Mouse (Mus musculus) heart, adult 11 months (tissue): ENCODE measurements around the gene 2310033P09Rik.

Experiments used
- DNase-seq: peaks from one replicate; pipeline ENCODE4 v3.0.0; 2022

The 2310033P09Rik gene

GRCm38 (mm10) chr11:59230144-59230760 lies 22.1 kb downstream of the 2310033P09Rik start:
- DNase-seq: peak; percentile 96

- DNase-seq: no peak
Observed at GRCm38 (mm10) chr11:59232797-59233196, 24.7 kb downstream of the 2310033P09Rik start.

DNA sequence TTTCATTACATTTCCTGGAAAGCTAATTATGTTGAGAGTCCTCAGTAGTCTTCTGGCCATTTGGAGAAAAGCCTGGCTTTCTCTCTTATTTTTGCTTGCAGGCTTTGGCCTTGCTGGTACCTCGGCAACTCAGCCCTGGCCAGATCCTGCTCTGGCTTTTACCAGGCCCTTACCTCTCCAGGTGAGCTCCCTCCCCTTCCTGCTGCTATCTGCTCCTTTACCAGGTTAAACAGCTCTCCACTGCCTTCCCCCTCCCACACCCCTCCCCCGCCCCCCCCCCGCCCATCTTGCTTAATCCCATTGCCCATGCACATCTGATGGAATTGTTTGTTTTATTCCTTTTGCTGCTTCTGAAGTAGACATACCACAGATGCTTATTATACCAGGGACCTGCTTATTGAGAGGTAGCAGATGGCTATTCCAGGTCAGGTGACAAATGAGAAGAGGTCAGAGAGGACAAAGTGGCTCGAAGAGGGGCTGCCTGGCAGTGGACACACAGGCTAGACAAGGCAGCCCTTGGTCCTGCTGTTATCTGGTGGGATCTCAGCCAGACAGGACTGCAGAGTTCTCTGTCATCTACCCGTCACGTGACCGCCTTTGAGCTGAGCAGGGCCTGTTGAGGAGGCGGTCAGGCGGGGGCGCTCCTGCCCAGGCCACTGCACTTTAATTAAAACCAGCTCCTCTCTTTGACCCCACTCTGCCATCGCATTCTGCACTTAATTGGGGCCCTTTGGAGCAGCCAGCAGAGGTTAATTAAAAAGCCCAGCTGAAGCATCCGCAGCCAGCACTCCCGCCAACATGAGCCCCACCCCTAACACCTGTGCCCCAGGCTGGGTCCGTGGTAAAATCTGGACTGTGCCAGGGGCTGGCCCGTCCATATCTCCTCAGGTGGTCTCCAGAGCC lies 30.7 kb downstream of the 2310033P09Rik start:
- peak; percentile 97 for DNase-seq

GRCm38 (mm10) chr11:59239428-59239785 lies 31.3 kb downstream of the 2310033P09Rik start:
- DNase-seq: no peak

GRCm38 (mm10) chr11:59239796-59240195 lies 31.7 kb downstream of the 2310033P09Rik start:
- DNase-seq: no peak

DNA sequence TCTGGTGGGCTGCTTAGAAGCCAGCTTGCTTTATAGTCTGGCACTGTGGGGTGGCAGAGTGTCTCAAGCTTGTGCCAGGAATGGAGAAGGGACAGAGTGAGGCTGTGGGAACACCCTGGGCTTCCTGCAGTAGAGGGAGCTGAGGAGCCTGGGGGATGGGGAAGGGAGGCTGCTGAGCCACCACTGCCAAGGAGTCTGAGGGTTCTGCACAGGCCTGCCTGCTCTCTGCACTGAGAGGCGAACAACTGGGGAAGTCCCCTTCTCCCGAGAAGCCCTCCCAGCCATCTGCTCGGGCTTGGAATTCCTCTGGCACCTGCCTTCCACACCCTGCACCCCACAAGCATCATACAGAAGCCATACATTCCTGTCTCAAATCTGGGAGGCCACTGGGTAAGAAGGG lies 33.7 kb downstream of the 2310033P09Rik start:
- DNase-seq: no peak

DNA sequence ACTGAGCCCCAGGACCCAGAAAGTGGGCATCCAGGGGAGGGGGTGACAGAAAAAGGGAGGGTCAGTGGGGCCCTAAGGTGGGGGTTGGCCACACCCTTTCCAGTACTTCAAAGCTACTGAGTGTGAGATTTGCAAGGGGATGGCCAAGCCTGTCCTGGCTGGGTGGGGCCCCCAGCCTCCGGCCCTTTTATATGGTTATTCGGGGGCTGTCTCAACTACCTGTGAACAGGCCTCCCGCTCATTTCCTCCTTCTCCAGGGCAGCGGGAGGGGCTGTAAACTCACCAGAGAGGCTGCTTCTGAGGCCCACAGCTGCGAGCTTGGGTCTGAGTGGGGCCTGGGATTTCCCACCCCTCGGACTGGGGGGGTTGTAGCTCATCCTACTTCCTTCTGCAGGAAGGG lies 35.7 kb downstream of the 2310033P09Rik start:
- DNase-seq: no peak

- DNase-seq: peak; percentile 70
Observed at GRCm38 (mm10) chr11:59248101-59248500, 40.0 kb downstream of the 2310033P09Rik start.

- no peak for DNase-seq
Observed at GRCm38 (mm10) chr11:59259647-59260046, 51.5 kb downstream of the 2310033P09Rik start.
